Mouse (Mus musculus) limb, embryonic 14.5 days (tissue): Measurements from ENCODE around the gene Scnn1g. TPM values are rescaled to one million over a fixed set of nuclear protein-coding genes. Genes with fewer than 3 reads are reported as not detected.

Source experiments
- ATAC-seq: fragments of 200-750 bp; cut with Nextera tagmentation; 2 replicates; pipeline ENCODE4 v1.8.0; 2017; ENCODE audit warnings: low read depth, moderate number of reproducible peaks, moderate TSS enrichment; ENCODE audit not compliant: low FRiP score
- DNase-seq: peaks from one replicate; pipeline ENCODE4 v3.0.0-alpha.2; 2015; ENCODE audit warnings: low spot score
- H3K27ac ChIP-seq: fragments of 300-500 bp; sonication (generic); replicated peaks from 2 replicates; pipeline ENCODE4 v1.5.1; 2014; ENCODE audit warnings: low read depth, mild to moderate bottlenecking, low read length, moderate library complexity, mixed read lengths
- H3K27me3 ChIP-seq: fragments of 300-500 bp; sonication (generic); 2 replicates; pipeline ENCODE4 v1.6.1; 2014; ENCODE audit warnings: low read length, mixed read lengths; ENCODE audit not compliant: control insufficient read depth, insufficient read depth
- H3K36me3 ChIP-seq: fragments of 300-500 bp; sonication (generic); 2 replicates; pipeline ENCODE4 v1.6.1; 2014; ENCODE audit warnings: mild to moderate bottlenecking, low read length, moderate library complexity, mixed read lengths; ENCODE audit not compliant: control insufficient read depth, insufficient read depth
- H3K4me1 ChIP-seq: fragments of 300-500 bp; sonication (generic); 2 replicates; pipeline ENCODE4 v1.6.1; 2014; ENCODE audit warnings: antibody characterized with exemption, low read length, mixed read lengths; ENCODE audit not compliant: control insufficient read depth, insufficient read depth
- H3K4me2 ChIP-seq: fragments of 300-500 bp; sonication (generic); replicated peaks from 2 replicates; pipeline ENCODE4 v1.6.1; 2014; ENCODE audit warnings: low read depth, mild to moderate bottlenecking, low read length, moderate library complexity; ENCODE audit not compliant: severe bottlenecking
- H3K4me3 ChIP-seq: fragments of 300-500 bp; sonication (generic); replicated peaks from 2 replicates; pipeline ENCODE4 v1.5.1; 2014; ENCODE audit warnings: low read length
- H3K9ac ChIP-seq: fragments of 300-500 bp; sonication (generic); 2 replicates; pipeline ENCODE4 v1.6.1; 2014; ENCODE audit warnings: mild to moderate bottlenecking, low read depth, low read length, moderate library complexity; ENCODE audit not compliant: severe bottlenecking
- H3K9me3 ChIP-seq: fragments of 300-500 bp; sonication (generic); 2 replicates; pipeline ENCODE4 v1.6.1; 2016; ENCODE audit warnings: low read length; ENCODE audit not compliant: control insufficient read depth
- POLR2A ChIP-seq: fragments of 200-500 bp; IDR thresholded peaks from 2 replicates; pipeline ENCODE4 v1.8.0; 2012; ENCODE audit warnings: inconsistent platforms, mild to moderate bottlenecking, moderate library complexity, borderline replicate concordance; ENCODE audit not compliant: insufficient read depth, insufficient read length; ENCODE audit errors: extremely low read depth
- WGBS: fragments of 180-500 bp; shearing (Covaris S2); extraction: QIAGEN DNeasy Blood & Tissue Kit; methylation state at CpG from one replicate; pipeline ENCODE4 v1.1.7; 2014; 5-methylcytosine and 5-hydroxymethylcytosine counted together
- polyA plus RNA-seq, 2 experiments: library from polyadenylated mRNA; depleted of rRNA in 1 of 2; stranded (reverse) in 1 of 2; unstranded in 1 of 2; fragments of >200 nt; fragmentation: Nextera tagmentation in 1 of 2; extraction: Ambion mirVana in 1 of 2; gene quantifications; 2 replicates each; pipeline versions ENCODE4 v1.2.1 to v1.2.3; 2012 to 2014

Gene Scnn1g
- polyA plus RNA-seq, 2 experiments: 0.34 to 0.37 TPM

- no peaks in the 10 kb centered on the region for H3K27me3 ChIP-seq
- no peaks in the 10 kb centered on the region for H3K36me3 ChIP-seq
- H3K4me1 ChIP-seq: no peaks in the 10 kb centered on the region
- no peak overlapping the region for H3K27ac ChIP-seq
- ATAC-seq: no peak
- 84% methylated on average over 9 of the region's 9 CpGs for WGBS
- H3K9me3 ChIP-seq: no peaks in the 10 kb centered on the region
- TF ChIP-seq POLR2A: no peak
- H3K4me3 ChIP-seq: no peak overlapping the region
- DNase-seq: no peak
- no peak overlapping the region for H3K4me2 ChIP-seq
- no peak overlapping the region for H3K9ac ChIP-seq
Observed at GRCm38 (mm10) chr7:121797781-121798180, 63.5 kb downstream of the Scnn1g start.

- Histone ChIP-seq H3K9me3 (no peaks in the 10 kb centered on the region), H3K27ac (no peak overlapping the region), H3K4me1 (no peaks in the 10 kb centered on the region), H3K4me3 (no peak overlapping the region), H3K9ac (no peak overlapping the region), H3K27me3 (no peaks in the 10 kb centered on the region), H3K36me3 (no peaks in the 10 kb centered on the region), H3K4me2 (no peak overlapping the region)
- DNase-seq: no peak
- no peak for ATAC-seq
- TF ChIP-seq POLR2A: no peak
- WGBS: 63% methylated on average over 2 of the region's 2 CpGs
Observed at GRCm38 (mm10) chr7:121802471-121802870, 68.2 kb downstream of the Scnn1g start.

- H3K4me2 ChIP-seq: no peak overlapping the region
- 86% methylated on average over 4 of the region's 4 CpGs for WGBS
- TF ChIP-seq POLR2A: no peak
- DNase-seq (no peak), ATAC-seq (no peak)
- no peak overlapping the region for H3K9ac ChIP-seq
- H3K36me3 ChIP-seq: no peaks in the 10 kb centered on the region
- H3K9me3 ChIP-seq: no peaks in the 10 kb centered on the region
- no peak overlapping the region for H3K27ac ChIP-seq
- no peaks in the 10 kb centered on the region for H3K27me3 ChIP-seq
- H3K4me1 ChIP-seq: no peaks in the 10 kb centered on the region
- no peak overlapping the region for H3K4me3 ChIP-seq
Observed at GRCm38 (mm10) chr7:121803011-121803410, 68.7 kb downstream of the Scnn1g start.

GRCm38 (mm10) chr7:121805811-121806496, 71.7 kb downstream of the Scnn1g start:
- Histone ChIP-seq H3K9ac (no peak overlapping the region), H3K27me3 (no peaks in the 10 kb centered on the region), H3K27ac (no peak overlapping the region), H3K4me3 (no peak overlapping the region), H3K9me3 (no peaks in the 10 kb centered on the region), H3K4me1 (no peaks in the 10 kb centered on the region), H3K36me3 (no peaks in the 10 kb centered on the region), H3K4me2 (no peak overlapping the region)
- WGBS: 75% methylated on average over 3 of the region's 3 CpGs
- TF ChIP-seq POLR2A: no peak
- no peak for DNase-seq
- ATAC-seq: no peak

- TF ChIP-seq POLR2A: no peak
- Histone ChIP-seq H3K27me3 (no peaks in the 10 kb centered on the region), H3K27ac (no peak overlapping the region), H3K9me3 (no peaks in the 10 kb centered on the region), H3K9ac (no peak overlapping the region), H3K4me2 (no peak overlapping the region), H3K4me1 (no peaks in the 10 kb centered on the region), H3K4me3 (no peak overlapping the region), H3K36me3 (no peaks in the 10 kb centered on the region)
- DNase-seq: no peak
- 61% methylated on average over 15 of the region's 15 CpGs for WGBS
- ATAC-seq: no peak
Observed at GRCm38 (mm10) chr7:121807726-121808580, 73.7 kb downstream of the Scnn1g start.

Other genes starting within 250 kb of the Scnn1g start
- 6.4 and 6.8 TPM in 2 replicates for gene Usp31, start 27.2 kb upstream of the Scnn1g start, polyA plus RNA-seq (2012; rRNA removed)
- gene Usp31, start 27.2 kb upstream of the Scnn1g start, polyA plus RNA-seq (2014; fragmentation: Nextera tagmentation; extraction: Ambion mirVana): 3.6 and 3.7 TPM in 2 replicates
- gene Scnn1b, start 130.6 kb downstream of the Scnn1g start, polyA plus RNA-seq (2012; rRNA removed): 0.51 and 0.57 TPM in 2 replicates
- gene Scnn1b, start 130.6 kb downstream of the Scnn1g start, polyA plus RNA-seq (2014; fragmentation: Nextera tagmentation; extraction: Ambion mirVana): 0.41 and 0.63 TPM in 2 replicates
- gene Cog7, start 247.2 kb downstream of the Scnn1g start, polyA plus RNA-seq (2012; rRNA removed): 18.9 and 21.7 TPM in 2 replicates
- 15.2 and 17.0 TPM in 2 replicates for gene Cog7, start 247.2 kb downstream of the Scnn1g start, polyA plus RNA-seq (2014; fragmentation: Nextera tagmentation; extraction: Ambion mirVana)